Mouse (Mus musculus) lung, postnatal 36 days (tissue): Measurements from ENCODE around the gene Slc38a3.

Experiments
- DNase-seq: peaks from one replicate; pipeline ENCODE4 v3.0.0; 2022; ENCODE audit warnings: mixed read lengths

The Slc38a3 gene

DNA sequence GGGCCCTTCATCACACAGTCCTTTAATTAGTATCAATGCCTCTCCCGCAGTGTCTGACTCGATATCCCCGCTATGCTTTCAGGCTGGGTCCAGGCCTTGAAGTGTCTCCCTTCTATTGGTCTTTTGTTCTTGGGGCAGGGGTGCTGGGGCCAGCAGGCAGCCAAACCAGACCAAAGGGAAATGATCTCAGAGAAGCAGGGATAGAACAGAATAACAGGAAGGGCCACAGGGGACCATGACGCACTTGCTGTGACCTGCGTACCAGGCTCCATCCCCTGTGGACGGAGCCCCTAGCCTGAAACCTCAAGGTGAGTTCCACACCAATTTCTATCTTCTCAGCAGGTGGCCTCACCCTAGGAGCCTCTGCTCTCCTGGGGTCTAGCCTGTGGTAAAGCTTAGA lies 51.2 kb downstream of the Slc38a3 start:
- DNase-seq = peak; percentile 59

DNA sequence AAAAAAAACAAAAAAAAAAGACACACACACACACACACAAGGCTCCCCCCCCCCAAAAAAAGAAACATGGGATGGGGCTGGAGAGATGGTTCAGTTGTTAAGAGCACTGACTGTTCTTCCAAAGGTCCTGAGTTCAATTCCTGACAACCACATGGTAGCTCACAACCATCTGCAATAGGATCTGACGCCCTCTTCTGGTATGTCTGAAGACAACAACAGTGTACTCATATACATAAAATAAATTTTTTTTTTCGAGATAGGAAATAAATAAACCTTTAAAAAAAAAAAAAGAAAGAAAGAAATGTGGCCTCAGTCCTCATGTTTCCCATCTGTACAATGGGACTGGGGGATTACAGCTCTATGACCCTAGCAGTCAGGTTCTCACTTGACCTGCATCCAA lies 51.9 kb downstream of the Slc38a3 start:
- DNase-seq = no peak

DNA sequence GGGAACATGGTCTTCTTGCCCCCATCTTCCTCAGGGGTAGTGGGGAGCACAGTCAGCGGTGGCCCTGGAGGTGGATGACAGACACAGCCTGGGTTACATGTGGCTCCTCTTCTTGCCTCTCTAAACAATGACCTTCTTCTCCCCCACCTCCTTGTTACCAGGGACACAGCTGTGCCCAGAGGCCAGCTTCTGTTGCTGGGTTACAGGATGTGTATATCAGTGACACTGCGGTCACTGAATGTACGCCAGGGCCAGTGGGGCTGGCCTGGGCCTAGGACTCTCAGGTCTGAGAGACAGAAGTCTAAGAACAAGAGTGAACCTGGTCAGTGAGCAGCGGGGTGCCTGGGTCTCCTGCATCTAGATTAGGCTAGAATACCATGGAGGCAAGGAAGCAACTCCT lies 54.3 kb downstream of the Slc38a3 start:
- DNase-seq = no peak

DNA sequence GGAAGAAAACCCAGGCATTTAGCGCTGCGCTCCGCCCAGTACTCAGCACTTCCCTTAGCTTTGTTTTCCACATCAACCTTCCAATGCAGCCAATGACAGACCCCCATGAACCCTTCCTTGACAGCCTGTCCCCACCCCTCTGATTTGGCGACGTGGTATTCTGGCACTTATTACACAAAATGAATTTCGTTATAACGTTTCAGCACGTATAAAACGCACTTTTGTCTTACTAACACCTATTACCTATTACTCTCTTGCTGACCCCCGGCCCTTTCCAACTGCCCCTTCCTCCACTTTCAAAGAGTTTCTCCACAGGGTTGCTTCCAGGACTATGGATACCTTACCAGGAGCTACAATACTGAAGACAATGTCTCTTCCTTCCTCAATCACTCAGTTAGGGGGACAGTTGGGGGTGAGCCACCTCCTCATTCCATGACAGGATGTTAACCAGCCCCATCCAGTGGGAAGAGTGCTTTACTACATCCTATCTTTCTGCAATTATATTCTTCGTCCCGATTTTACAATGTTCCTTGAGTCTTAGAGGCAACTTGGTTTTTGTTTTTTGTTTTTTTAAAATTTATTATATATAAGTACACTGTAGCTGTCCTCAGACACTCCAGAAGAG lies 56.3 kb downstream of the Slc38a3 start:
- DNase-seq = peak; percentile 54

DNA sequence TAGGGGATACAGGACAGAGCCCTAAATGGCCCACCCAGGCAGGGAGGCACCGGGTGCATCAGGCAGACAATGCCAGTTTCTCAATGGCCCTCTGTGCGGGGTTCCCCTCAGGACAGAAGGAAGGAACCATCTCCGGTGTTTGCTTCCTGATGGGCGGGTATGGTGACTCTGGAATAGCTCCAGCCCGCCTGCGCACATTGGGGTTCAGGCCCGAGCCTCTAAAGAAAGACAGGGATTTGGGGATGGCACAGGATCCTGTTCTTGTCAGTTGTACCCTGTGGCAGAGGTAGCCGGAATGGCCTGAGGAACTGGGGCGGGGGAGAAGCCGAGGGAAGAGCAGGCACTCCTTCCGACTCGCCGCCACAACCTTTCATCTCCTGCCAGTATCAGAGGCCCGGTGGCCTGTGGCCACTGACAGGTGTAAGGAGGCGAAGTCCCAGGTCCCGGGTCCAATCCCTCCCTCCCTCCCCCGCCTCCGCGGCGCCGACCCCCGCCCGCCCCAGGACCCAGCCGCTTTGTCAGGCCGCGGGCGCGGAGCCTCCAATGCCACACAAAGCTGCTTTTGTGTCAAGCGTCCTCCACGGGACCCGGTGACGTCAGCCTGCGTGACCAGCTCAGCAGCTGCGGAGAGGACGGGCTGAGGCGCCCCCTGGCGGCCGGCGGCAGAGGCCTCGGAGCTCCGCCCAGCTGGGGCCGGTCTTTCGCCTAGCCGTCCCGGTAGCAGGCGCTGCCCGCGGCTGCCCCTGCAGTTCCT lies 57.0 kb downstream of the Slc38a3 start:
- peak; percentile 99 for DNase-seq

DNA sequence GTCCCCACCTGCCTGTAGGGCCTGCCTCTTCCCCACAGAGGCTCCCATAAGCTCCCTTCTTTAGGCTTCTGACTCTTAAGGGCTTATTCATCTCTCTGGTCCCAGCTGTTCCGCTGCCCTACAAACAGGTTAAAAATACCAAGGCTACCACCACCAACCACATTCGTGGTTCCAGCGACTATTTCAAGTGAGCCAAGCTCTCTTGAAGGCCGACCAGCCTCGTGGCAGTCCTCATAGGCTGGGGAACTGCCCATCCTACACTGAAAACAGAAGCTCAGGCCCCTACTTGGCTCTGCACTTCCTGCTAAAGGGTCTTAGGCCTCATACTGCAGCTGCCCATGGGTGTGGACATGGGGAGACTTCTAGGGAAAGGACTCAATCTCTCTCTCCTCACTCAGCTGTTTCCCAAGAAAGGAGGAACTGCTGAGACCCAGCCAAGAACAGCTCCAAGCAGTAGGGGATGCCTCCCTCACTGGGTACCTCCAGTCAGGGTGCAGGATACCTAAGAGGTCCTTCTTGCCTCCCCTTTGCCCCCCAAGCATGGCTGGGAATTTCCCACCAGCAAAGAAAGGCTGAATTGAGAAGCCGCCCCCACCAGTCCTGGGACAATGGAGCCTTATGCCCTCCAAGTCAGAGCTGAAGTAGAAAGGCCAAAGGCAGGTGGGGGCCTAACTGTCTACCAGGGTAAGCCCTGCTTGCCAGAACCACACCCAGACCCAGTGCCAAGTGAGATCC lies 57.7 kb downstream of the Slc38a3 start:
- no peak for DNase-seq

DNA sequence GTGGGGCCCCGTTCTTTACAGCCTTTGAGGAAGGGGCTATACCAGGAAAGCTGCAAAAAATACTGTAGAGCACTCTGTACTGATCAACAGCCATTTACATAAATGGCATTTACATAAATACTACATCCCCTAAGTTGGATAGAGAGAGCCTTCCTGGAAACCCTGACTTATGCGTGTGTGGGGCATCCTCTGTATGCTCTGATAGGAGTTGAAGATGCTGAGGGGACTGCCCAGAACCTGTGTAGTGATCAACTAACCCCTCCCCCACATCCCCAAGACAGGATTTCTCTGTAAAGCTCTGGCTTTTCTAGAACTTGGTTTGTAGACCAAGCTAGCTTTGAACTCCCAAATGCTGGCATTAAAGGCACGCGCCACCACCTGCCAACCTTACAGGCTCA lies 59.9 kb downstream of the Slc38a3 start:
- DNase-seq = no peak

DNA sequence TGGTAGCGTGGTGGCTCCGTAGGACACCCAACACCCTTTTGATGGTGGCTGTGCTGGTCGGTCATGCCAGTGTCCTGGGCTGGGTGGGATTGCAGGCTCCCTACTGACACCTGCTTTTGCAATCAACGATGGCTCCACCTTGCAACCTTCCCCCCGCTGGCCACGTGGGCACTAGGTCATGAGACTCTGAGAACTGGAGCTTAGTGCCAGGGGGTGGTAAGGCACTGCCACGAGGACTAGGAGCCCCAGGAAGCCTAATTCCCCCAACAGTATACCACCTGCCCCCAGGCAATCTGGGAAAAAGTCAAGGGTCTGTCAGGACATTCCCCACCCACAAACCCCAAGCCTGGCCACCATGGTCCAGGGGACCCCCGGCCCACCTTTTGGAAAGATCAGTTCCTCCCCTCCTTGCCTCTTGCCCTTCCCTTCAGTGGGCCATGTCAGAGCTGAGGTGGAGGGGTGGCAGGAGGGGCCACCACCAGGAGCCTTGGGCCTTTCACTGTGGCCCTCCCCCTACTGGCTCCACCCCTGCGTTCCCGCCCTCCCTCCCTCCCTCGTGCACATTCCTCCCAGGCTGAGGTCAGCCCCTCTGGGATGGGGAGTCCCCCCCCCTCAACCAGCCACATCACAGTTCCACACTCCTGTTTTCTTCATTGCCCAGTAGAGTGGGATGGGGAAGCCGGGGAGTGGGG lies 60.4 kb downstream of the Slc38a3 start, which contains the start of gene Sema3b:
Gene Sema3b (minus strand): TSS at position 489 of the 692 bp plus-strand sequence.
- DNase-seq = peak; percentile 58

DNA sequence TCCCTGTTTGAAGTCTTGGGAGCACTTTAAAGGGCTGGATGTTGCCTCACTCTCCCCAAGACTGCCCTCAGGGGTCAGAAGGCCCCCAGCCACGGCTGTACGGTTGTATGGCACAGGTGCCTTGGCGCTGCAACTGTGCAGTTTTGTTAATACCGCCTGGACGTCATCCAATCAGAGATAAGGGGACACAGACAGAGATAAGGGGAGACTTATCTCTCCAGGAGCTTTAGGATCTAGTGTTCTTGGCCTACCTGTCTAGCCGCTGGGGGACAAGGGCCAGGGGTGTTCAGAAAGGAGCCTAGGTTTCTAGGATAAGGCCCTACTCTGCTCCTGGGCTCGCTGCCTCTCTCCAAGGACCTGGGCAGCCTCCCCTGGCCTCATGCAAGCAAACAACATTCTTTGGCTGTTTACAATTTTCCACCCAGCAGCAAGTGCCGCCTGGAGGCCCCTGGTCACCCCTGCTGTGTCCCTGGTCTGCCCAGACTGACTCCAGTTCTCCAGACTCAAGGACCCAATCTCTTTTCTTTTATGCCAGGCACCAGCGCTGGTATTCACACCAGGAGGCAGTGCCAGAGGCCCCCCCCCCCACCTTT lies 61.6 kb downstream of the Slc38a3 start:
- DNase-seq = peak; percentile 47

DNA sequence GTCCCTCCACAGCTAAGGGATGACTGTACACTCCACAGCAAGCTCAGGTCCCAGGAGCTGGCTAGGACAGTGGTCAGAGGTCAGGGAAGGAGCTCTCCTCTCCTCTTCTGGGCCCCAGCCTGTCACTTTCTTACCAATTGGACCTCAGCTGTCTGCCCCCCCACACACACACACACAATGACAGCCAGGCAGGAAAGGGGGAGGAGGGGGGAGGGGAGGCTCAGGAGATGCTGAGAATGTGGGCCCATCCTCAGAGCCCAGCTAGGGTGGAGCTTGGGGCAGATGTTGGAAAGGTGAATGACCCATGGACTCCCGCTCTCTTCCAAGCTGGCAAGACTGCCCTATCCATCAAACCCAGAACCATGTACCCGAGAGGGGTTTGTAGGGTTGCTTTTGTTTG lies 62.3 kb downstream of the Slc38a3 start:
- no peak for DNase-seq

DNA sequence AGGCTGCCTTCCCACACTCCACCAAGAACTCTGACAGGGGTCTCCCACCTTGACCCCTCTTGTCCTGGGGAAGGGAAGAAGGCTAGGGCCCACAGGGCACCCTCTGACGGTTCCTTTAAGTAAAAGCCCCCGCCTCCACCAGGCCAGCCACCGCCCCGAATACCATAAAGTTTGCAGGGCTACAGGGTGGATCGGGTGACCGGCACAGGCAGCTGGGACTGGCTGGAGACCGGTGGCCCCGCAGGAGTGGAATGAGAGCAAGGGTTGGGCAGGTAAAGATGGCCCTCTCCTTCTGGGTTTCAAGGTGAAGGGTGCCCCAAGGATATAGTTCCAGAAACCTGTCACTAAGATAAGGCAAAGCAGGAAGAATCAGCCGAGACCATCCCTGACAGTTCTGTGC lies 62.7 kb downstream of the Slc38a3 start:
- DNase-seq = peak; percentile 41

DNA sequence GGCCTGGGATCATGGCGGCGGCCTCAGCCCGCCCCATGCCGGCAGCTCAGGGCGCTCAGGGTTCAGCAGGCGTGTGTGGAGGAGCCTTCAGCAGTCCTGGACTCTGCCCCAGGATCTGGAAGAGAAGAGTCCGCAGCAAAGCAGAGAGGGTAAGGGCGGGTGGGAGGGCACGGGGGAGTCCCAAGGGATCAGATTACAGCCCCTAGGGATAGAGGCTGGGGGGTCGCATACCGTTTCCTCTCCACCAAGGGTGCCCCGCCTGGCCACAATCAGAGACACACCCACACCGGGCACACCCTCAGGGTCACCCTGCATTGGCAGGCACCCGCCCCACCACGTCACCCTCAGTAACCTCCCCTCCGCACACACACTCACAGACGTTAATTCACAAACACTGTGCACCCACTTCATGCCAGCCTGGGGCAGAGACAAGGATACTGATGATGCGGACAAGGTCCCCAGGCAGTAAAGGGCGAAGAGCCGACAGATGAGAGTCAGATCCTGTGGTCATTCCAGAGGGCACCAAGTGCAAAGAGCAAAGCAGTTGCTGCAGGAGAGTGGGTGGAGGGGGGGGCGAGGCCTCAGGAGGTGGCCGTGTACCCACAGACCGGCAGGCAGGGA lies 64.2 kb downstream of the Slc38a3 start:
- DNase-seq = peak; percentile 76

DNA sequence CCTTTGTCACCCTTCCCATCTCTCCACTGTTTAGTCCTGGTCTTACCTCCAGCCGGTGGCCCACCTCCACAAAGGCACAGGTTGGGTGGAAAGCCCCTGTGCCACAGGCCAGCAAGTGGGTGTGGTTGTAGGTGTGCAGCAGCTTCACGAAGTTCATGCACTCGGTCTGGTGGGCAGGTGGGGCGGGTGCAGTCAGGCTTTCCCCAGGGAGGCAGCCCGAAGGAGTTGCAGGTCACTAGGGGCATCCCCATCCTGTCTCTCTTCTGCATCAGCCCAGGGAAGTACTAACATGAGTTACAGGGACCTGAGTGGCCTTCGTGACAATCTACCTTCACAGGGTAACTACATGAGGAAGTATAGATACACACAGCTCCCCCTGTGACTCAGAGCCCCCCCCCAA lies 66.1 kb downstream of the Slc38a3 start:
- no peak for DNase-seq

DNA sequence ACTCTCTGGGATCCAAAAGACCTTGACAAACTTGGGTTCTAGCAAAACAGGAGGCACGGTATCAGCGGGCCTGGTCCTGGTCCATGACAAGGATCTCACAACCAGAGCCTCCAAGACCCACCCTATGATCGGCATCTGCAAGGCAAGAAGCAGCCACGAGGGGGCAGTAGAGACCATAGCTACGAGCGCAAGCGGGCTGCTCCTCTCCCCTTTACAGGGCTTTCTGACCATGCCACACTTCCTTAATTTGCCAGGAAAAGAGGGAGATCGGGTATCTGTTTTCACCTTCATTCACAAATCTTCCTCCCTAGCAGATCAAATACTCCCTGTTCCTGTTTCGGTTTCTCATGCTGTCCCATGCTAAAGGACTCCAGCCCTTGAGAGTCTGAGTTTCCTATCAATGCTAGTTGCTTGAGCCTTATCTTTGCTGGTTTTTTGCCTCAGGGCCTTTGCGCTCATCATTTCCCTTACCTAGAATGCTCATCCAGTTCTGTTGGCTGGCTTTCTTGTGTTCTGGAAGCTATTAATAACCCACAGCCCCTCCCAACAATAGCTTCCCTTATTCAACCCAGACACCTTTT lies 67.2 kb downstream of the Slc38a3 start:
- DNase-seq = peak; percentile 95

DNA sequence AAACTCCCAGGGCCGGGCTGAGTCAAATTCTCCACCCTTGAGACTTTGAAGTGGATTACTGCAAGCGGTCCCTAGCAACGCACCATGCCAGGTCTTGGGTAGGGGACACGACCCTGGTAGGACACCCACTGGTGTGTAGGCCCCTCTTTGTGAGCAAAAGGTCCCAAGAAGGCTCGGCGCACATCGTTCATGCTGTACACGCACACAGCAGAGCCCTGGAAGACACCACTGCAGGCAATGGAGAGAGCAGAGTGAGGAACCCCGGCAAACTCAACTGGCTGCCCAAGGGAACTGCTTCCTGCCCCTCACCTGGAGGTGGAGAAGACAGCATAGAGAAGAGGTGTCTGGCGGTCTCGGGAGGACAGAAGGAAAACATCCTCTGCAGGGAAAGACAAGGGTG lies 68.1 kb downstream of the Slc38a3 start:
- no peak for DNase-seq

DNA sequence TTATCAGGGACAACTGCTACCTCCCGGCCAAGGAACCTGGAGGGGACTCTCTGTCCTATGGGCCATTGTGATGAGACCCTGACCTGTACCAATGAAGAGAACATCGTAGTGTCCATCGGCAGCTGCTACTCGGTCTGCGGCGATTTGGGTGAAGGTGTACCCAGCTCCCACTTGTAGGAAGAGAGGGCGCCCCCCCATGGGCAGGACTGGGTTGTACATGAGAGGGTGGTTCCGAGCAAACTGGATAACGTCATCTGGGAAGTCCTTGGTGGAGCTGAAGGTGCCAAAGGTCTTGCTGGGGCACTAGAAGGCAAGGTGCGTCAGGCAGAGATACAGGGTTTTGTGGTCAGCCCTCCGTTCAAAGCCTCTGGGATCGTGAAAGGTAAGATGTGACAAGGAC lies 68.6 kb downstream of the Slc38a3 start:
- no peak for DNase-seq
